Mouse (Mus musculus) myocyte (in vitro differentiated cells): ENCODE measurements around the gene Dctn1. TPM values are rescaled to one million over a fixed set of nuclear protein-coding genes. Genes with fewer than 3 reads are reported as not detected.

Experiments used
- H3K27me3 ChIP-seq: one replicate; pipeline ENCODE4 v1.6.1; 2011; ENCODE audit not compliant: control insufficient read depth, insufficient read depth, insufficient read length
- H3K36me3 ChIP-seq: one replicate; pipeline ENCODE4 v1.6.1; 2011; ENCODE audit not compliant: control insufficient read depth, insufficient read depth
- H3K4me2 ChIP-seq: one replicate; pipeline ENCODE4 v1.6.1; 2011; ENCODE audit warnings: low read depth, control low read depth
- H3K4me3 ChIP-seq: one replicate; pipeline ENCODE4 v1.5.1; 2011; ENCODE audit warnings: mild to moderate bottlenecking, control low read depth, moderate library complexity
- H3K79me2 ChIP-seq: one replicate; pipeline ENCODE4 v1.6.1; 2011; ENCODE audit not compliant: control insufficient read depth, insufficient read depth
- H3ac ChIP-seq: one replicate; pipeline ENCODE4 v1.6.1; 2011; ENCODE audit not compliant: control insufficient read depth, insufficient read length
- CEBPB ChIP-seq: IDR thresholded peaks from 2 replicates; pipeline ENCODE4 v1.6.1; 2011; ENCODE audit warnings: mild to moderate bottlenecking, moderate library complexity; ENCODE audit not compliant: poor library complexity, insufficient read depth, severe bottlenecking
- E2F4 ChIP-seq: IDR thresholded peaks from one replicate; pipeline ENCODE4 v1.6.1; 2011; ENCODE audit warnings: mild to moderate bottlenecking, control low read depth, moderate library complexity; ENCODE audit not compliant: insufficient read depth
- MAX ChIP-seq: IDR thresholded peaks from one replicate; pipeline ENCODE4 v1.6.1; 2011; ENCODE audit warnings: low read depth, mild to moderate bottlenecking, control low read depth
- MYOD1 ChIP-seq, 3 experiments: IDR thresholded peaks; one replicate each; pipeline ENCODE4 v1.6.1; 2011; ENCODE audit warnings: control low read depth in 2 of 3, low read depth in 2 of 3, mild to moderate bottlenecking in 2 of 3, moderate library complexity in 1 of 3; ENCODE audit not compliant: insufficient read length in 2 of 3, control insufficient read depth in 1 of 3
- MYOG ChIP-seq, 3 experiments: IDR thresholded peaks; one replicate each; pipeline ENCODE4 v1.6.1; 2011; ENCODE audit warnings: control low read depth in 2 of 3, low read depth in 2 of 3, mild to moderate bottlenecking in 2 of 3; ENCODE audit not compliant: insufficient read length in 2 of 3, control insufficient read depth in 1 of 3, insufficient read depth in 1 of 3
- POLR2A ChIP-seq: IDR thresholded peaks from one replicate; pipeline ENCODE4 v1.6.1; 2011; ENCODE audit warnings: low read depth, mild to moderate bottlenecking, control low read depth, moderate library complexity; ENCODE audit not compliant: insufficient read length
- POLR2AphosphoS2 ChIP-seq: IDR thresholded peaks from one replicate; pipeline ENCODE4 v1.6.1; 2011; ENCODE audit warnings: low read depth, control low read depth; ENCODE audit not compliant: insufficient read length
- REST ChIP-seq: IDR thresholded peaks from one replicate; pipeline ENCODE4 v1.6.1; 2011; ENCODE audit warnings: mild to moderate bottlenecking, control low read depth, moderate library complexity; ENCODE audit not compliant: insufficient read depth, insufficient read length
- SRF ChIP-seq: IDR thresholded peaks from one replicate; pipeline ENCODE4 v1.6.1; 2011; ENCODE audit warnings: low read depth; ENCODE audit not compliant: control insufficient read depth, insufficient read length
- TCF12 ChIP-seq: IDR thresholded peaks from one replicate; pipeline ENCODE4 v1.6.1; 2011; ENCODE audit warnings: mild to moderate bottlenecking, control low read depth; ENCODE audit not compliant: poor library complexity, insufficient read depth, severe bottlenecking
- TCF3 ChIP-seq: IDR thresholded peaks from one replicate; pipeline ENCODE4 v1.6.1; 2011; ENCODE audit warnings: low read depth, control low read depth; ENCODE audit not compliant: insufficient read length
- USF1 ChIP-seq: IDR thresholded peaks from one replicate; pipeline ENCODE4 v1.6.1; 2011; ENCODE audit warnings: low read depth, mild to moderate bottlenecking, control low read depth, moderate library complexity
- polyA plus RNA-seq: library from polyadenylated mRNA; unstranded; fragments of >200 nt; fragmentation: generic; extraction: Trizol; gene quantifications from one replicate; pipeline ENCODE4 v1.2.1, GENCODE M21; 2012; ENCODE audit warnings: missing spikeins

Dctn1 gene
- polyA plus RNA-seq, 1 experiment = 106 TPM

DNA sequence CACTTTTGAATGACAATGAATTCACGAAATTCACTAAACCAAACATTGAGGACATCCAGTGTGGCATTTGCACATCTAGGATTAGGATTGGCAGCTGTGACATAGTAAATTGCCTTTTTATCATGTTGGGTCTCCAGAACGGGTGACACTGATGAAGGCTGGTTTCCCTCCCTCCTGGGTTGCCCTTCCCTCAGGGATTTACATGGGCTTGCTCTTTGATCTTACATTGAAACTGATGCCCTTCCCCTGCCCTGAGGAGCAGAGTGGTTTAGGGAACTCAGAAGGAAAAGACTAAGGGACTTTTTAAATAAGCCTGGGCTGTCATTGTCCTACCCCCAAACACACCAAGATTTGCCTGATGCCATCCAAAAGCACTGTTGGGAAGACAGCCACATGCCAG lies 65.8 kb downstream of the Dctn1 start:
- H3ac ChIP-seq = no peak overlapping the region
- TF ChIP-seq REST (no peak), USF1 (no peak)
- peaks cover 65% of the 10 kb centered on the region for H3K27me3 ChIP-seq

DNA sequence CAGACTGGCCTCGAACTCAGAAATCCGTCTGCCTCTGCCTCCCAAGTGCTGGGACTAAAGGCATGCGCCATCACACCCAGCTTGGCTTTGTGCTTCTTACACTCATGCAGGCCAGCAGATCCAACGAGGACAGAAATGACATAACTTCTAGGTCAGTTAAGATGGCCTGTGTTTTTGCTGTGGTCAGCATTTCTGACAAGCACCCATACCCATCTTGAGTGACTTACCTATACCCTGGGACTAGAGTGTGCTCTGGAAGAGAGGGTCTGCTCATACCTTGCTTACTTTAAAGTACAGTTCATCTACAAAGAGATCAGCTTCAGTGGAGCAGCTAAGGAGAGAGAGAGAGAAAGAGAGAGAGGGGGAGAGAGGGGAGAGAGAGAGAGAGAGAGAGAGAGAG lies 67.6 kb downstream of the Dctn1 start:
- H3ac ChIP-seq = no peak overlapping the region
- no peaks in the 10 kb centered on the region for H3K36me3 ChIP-seq
- H3K27me3 ChIP-seq = peaks cover 64% of the 10 kb centered on the region
- no peak for TF ChIP-seq POLR2A
- TF ChIP-seq MYOD1 (IDR thresholded peaks at IDR 0.05; ENCODE audit: control insufficient read depth in 1 of 3, insufficient read length in 2 of 3, low read depth in 2 of 3) = no peak
- TF ChIP-seq POLR2AphosphoS2 = no peak
- TF ChIP-seq TCF12 = no peak
- H3K4me3 ChIP-seq = no peak overlapping the region
- H3K4me2 ChIP-seq = no peak overlapping the region
- H3K79me2 ChIP-seq = no peaks in the 10 kb centered on the region

More for the DNA sequence above, 65.8 kb downstream of the Dctn1 start:
- no peaks in the 10 kb centered on the region for H3K36me3 ChIP-seq
- H3K79me2 ChIP-seq = no peaks in the 10 kb centered on the region
- H3K4me3 ChIP-seq = no peak overlapping the region
- no peak overlapping the region for H3K4me2 ChIP-seq

DNA sequence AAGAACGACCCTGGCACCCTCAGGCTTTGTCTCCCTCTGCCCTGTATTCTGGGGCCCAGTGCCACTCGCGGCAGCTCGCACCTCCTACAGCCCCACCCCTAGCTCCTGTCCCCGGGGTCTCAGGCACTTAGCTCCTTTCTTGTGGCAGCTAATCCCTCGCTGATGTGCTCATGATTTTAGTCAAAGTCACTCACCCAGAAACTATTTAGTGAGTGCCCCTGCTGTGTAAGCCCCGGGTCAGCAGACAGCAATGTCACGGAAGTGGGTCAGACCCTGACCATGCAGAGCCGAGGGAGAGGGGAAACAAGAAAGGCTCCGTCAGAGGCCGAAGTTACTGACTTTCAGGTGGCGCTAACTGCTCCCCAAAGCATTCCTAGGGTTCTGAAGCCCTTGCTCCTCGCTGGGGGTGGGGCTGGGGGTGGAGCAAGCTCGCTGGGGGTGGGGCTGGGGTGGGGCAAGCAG lies 68.6 kb downstream of the Dctn1 start:
- H3K79me2 ChIP-seq = no peaks in the 10 kb centered on the region
- no peak overlapping the region for H3K4me3 ChIP-seq
- no peak overlapping the region for H3ac ChIP-seq
- peaks cover 66% of the 10 kb centered on the region for H3K27me3 ChIP-seq
- H3K36me3 ChIP-seq = no peaks in the 10 kb centered on the region
- peak overlapping the region; percentile 21 for H3K4me2 ChIP-seq
- TF ChIP-seq POLR2AphosphoS2 (no peak), CEBPB (no peak), SRF (no peak), REST (no peak), TCF3 (no peak), MYOD1 (IDR thresholded peaks at IDR 0.05; ENCODE audit: control insufficient read depth in 1 of 3, insufficient read length in 2 of 3, low read depth in 2 of 3) (no peak), E2F4 (no peak), MAX (no peak), USF1 (no peak)

DNA sequence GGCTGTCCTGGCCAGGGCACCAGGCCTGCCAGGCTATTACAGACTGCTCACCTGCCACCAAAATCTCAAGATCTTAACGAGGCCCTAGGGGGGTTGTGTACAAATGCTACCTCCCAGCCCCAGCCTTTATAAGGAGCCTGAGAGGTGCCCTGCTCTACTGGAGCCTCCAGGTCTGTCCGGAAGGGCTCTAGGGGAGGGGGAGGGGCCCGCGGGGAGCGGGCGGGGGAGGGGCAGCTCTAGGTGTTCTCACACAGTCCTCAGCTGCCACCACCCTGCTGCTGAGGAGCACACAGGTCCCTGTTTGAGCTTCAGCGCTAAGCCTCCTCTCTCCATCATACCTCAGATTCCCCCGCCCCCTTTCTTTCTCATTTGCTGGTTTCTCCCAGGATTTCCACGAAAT lies 71.4 kb downstream of the Dctn1 start:
- H3K4me3 ChIP-seq = no peak overlapping the region
- no peak overlapping the region for H3K4me2 ChIP-seq
- no peaks in the 10 kb centered on the region for H3K36me3 ChIP-seq
- H3K79me2 ChIP-seq = no peaks in the 10 kb centered on the region
- H3ac ChIP-seq = no peak overlapping the region
- TF ChIP-seq CEBPB (no peak), E2F4 (no peak), MYOD1 (IDR thresholded peaks at IDR 0.05; ENCODE audit: control insufficient read depth in 1 of 3, insufficient read length in 2 of 3, low read depth in 2 of 3) (no peak), MYOG (IDR thresholded peaks at IDR 0.05; ENCODE audit: control insufficient read depth in 1 of 3, insufficient read depth in 1 of 3, insufficient read length in 2 of 3, low read depth in 2 of 3) (no peak), TCF3 (no peak), POLR2A (no peak), SRF (no peak), REST (no peak), MAX (no peak), TCF12 (no peak)
- peaks cover 71% of the 10 kb centered on the region for H3K27me3 ChIP-seq

DNA sequence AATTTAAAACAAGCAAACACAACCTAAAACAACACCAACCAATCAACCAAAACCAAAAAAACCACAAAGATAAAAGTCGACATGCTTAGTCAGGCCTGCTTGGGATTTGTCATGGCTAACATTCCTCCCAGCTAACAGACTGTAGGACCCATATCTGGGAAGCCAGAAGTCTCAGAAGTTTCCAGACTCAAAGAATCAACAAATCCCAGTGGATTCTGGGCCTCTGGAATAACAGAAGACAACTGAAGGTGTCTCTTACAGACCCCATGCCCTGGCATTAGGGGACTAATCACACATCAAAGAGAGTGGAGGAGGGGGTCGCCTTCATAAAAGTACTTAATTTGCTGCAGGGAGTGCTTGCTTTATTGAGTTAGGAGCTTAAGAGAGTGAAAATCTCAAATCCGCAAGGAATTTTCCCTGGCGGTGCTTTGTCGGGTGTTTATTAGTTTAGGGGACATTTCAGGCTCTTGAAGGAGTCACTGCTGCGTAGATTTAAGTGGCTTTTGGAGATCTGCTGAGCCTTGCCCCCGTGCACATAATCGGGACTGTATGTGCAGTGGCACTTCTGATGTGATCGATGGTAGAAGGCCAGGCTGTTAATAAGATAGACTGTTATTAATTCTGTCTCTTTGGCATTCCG lies 78.8 kb downstream of the Dctn1 start:
- Histone ChIP-seq H3ac (no peak overlapping the region), H3K4me3 (no peak overlapping the region), H3K79me2 (no peaks in the 10 kb centered on the region), H3K27me3 (peaks cover 60% of the 10 kb centered on the region), H3K4me2 (no peak overlapping the region), H3K36me3 (no peaks in the 10 kb centered on the region)
- TF ChIP-seq TCF3 = no peak
- no peak for TF ChIP-seq POLR2AphosphoS2
- TF ChIP-seq MAX = no peak
- no peak for TF ChIP-seq E2F4
- no peak for TF ChIP-seq MYOG (IDR thresholded peaks at IDR 0.05; ENCODE audit: control insufficient read depth in 1 of 3, insufficient read depth in 1 of 3, insufficient read length in 2 of 3, low read depth in 2 of 3)
- no peak for TF ChIP-seq REST
- TF ChIP-seq USF1 = no peak
- no peak for TF ChIP-seq SRF
- no peak for TF ChIP-seq CEBPB
- no peak for TF ChIP-seq MYOD1 (IDR thresholded peaks at IDR 0.05; ENCODE audit: control insufficient read depth in 1 of 3, insufficient read length in 2 of 3, low read depth in 2 of 3)
- no peak for TF ChIP-seq POLR2A
- TF ChIP-seq TCF12 = no peak
